Mouse (Mus musculus) ES-E14 (cell line): ENCODE measurements around the gene Trappc1.

Experiments used
- MAFK ChIP-seq: IDR thresholded peaks from 2 replicates; pipeline ENCODE4 v1.6.1; 2014; ENCODE audit warnings: mild to moderate bottlenecking, low read depth, low read length, inconsistent platforms; ENCODE audit not compliant: insufficient read depth
- ZC3H11A ChIP-seq: IDR thresholded peaks from 2 replicates; pipeline ENCODE4 v1.6.1; 2012; ENCODE audit warnings: low read depth, mild to moderate bottlenecking, inconsistent platforms, low read length, borderline replicate concordance
- ZNF384 ChIP-seq: IDR thresholded peaks from 2 replicates; pipeline ENCODE4 v1.6.1; 2012; ENCODE audit warnings: low read depth, low read length, inconsistent platforms

- no peak for TF ChIP-seq MAFK
- no peak for TF ChIP-seq ZC3H11A
- TF ChIP-seq ZNF384: no peak
These were observed 38.7 kb downstream of the Trappc1 start for GRCm38 (mm10) chr11:69362479-69362878.
